Mouse (Mus musculus): ENCODE measurements at regions not wholly inside any gene's neighbourhood (a gene's known extent, or its start where the extent isn't known, plus 50 kb on each side); places are given as distances from the start of the nearest gene placed in this dataset.

- no peak for DNase-seq
Measured at GRCm38 (mm10) chr10:46905337-46905736, 1327.7 kb downstream of the Hace1 start.

- no peak for DNase-seq
Measured at GRCm38 (mm10) chr10:46922527-46923200, 1345.0 kb downstream of the Hace1 start.

- no peak for DNase-seq
Measured at GRCm38 (mm10) chr10:46934311-46934710, 1356.7 kb downstream of the Hace1 start.

- no peak for DNase-seq
Measured at GRCm38 (mm10) chr10:46936248-46936970, 1358.8 kb downstream of the Hace1 start.

- no peak for DNase-seq
Measured at GRCm38 (mm10) chr10:46939338-46939737, 1361.7 kb downstream of the Hace1 start.

- DNase-seq = no peak
Measured at GRCm38 (mm10) chr10:46939819-46940218, 1362.2 kb downstream of the Hace1 start.

- no peak for DNase-seq
Measured at GRCm38 (mm10) chr10:46952940-46953339, 1375.3 kb downstream of the Hace1 start.

GRCm38 (mm10) chr10:46954701-46955100 is 1377.1 kb downstream of the Hace1 start:
- no peak for DNase-seq

- no peak for DNase-seq
Measured at GRCm38 (mm10) chr10:46980410-46980809, 1402.8 kb downstream of the Hace1 start.

GRCm38 (mm10) chr10:46999701-47000100 is 1422.1 kb downstream of the Hace1 start:
- DNase-seq = no peak

GRCm38 (mm10) chr10:47028765-47029164 is 1451.1 kb downstream of the Hace1 start:
- DNase-seq = no peak

GRCm38 (mm10) chr10:47054672-47055071 is 1477.0 kb downstream of the Hace1 start:
- DNase-seq = no peak

GRCm38 (mm10) chr10:47102551-47102950 is 1524.9 kb downstream of the Hace1 start:
- DNase-seq = peak; percentile 4

All from right cerebral cortex, postnatal 25 days (tissue).